Mouse (Mus musculus) gastrocnemius, postnatal 14 days (tissue): ENCODE measurements around the gene Gm11127. TPM values are rescaled to one million over a fixed set of nuclear protein-coding genes. Genes with fewer than 3 reads are reported as not detected.
A peak's percentile ranks its signal among the peaks of the same experiment; 100 is the strongest.
"Not testable (repeated sequence)": the region's sequence is repeated elsewhere in the genome, so short reads cannot be mapped to it uniquely, and the experiment has no call there.

Source experiments
- DNase-seq: peaks from one replicate; pipeline ENCODE4 v3.0.0; 2021; ENCODE audit warnings: mixed read lengths
- intact Hi-C: fragments of 180-260 bp; cut with DNase I; formaldehyde crosslinking; loops from one replicate; pipeline ENCODE4 v1.15.1; 2025; ENCODE audit warnings: low total_unique reads
- long read RNA-seq, 2 experiments: library from polyadenylated mRNA; stranded (forward); transcript quantifications; one replicate each; pipeline ENCODE4 v2.0.0; 2021
- total RNA-seq, 2 experiments: library from RNA; stranded (reverse); gene quantifications; 2 replicates each; pipeline ENCODE4 v1.2.3; 2021

Gene Gm11127
- total RNA-seq, result 1 to 10 TPM in 1 of 2 experiments, under 1 TPM in 1; 0.92 to 1.0 TPM
- long read RNA-seq, experiment 1, result 0 reads
- long read RNA-seq, experiment 2, result 0 reads

GRCm38 (mm10) chr17:36058362-36058761 lies at the start of gene Gm11127:
Gene Gm11127, minus strand, starts transcription at chr17:36058371.
- intact Hi-C loops, result not testable (repeated sequence)

GRCm38 (mm10) chr17:36102091-36102490 lies 43.9 kb upstream of the Gm11127 start:
- intact Hi-C loops, DNase-seq: not testable (repeated sequence)

More at GRCm38 (mm10) chr17:36058362-36058761, at the start of gene Gm11127:
- not testable (repeated sequence) for DNase-seq

- intact Hi-C loops, result not testable (repeated sequence)
Measured at GRCm38 (mm10) chr17:36099603-36100002, 41.4 kb upstream of the Gm11127 start.

GRCm38 (mm10) chr17:36093936-36094335 lies 35.8 kb upstream of the Gm11127 start:
- intact Hi-C loops, result no loop called here
- no peak for DNase-seq

More at GRCm38 (mm10) chr17:36099603-36100002, 41.4 kb upstream of the Gm11127 start:
- DNase-seq, result not testable (repeated sequence)

GRCm38 (mm10) chr17:36092520-36092919 lies 34.3 kb upstream of the Gm11127 start:
- DNase-seq, result not testable (repeated sequence)

GRCm38 (mm10) chr17:36091933-36092332 lies 33.8 kb upstream of the Gm11127 start:
- intact Hi-C loops, DNase-seq: not testable (repeated sequence)

More at GRCm38 (mm10) chr17:36092520-36092919, 34.3 kb upstream of the Gm11127 start:
- intact Hi-C loops, result not testable (repeated sequence)

GRCm38 (mm10) chr17:36085976-36086375 lies 27.8 kb upstream of the Gm11127 start:
- intact Hi-C loops, DNase-seq: not testable (repeated sequence)

- DNase-seq, result no peak
- intact Hi-C loops, result no loop called here
Measured at GRCm38 (mm10) chr17:36083870-36084451, 25.8 kb upstream of the Gm11127 start.

- no peak for DNase-seq
- intact Hi-C loops, result no loop called here
Measured at GRCm38 (mm10) chr17:36083266-36083869, 25.2 kb upstream of the Gm11127 start.

GRCm38 (mm10) chr17:36082519-36083232 lies 24.5 kb upstream of the Gm11127 start:
- intact Hi-C loops, DNase-seq: not testable (repeated sequence)

GRCm38 (mm10) chr17:36081901-36082300 lies 23.7 kb upstream of the Gm11127 start:
- DNase-seq, intact Hi-C loops: not testable (repeated sequence)

- intact Hi-C loops, result loop anchor here (10.0 kb wide), 2 partner anchors 74 to 134 kb away; partner anchors contain the start of gene H2-T3
- peak; percentile 85 for DNase-seq
Measured at GRCm38 (mm10) chr17:36060829-36061228, 2.7 kb upstream of the Gm11127 start.

GRCm38 (mm10) chr17:36057927-36058326 lies 244 bp downstream of the Gm11127 start:
- DNase-seq, intact Hi-C loops: not testable (repeated sequence)

- DNase-seq, result no peak
- intact Hi-C loops, result no loop called here
Measured at GRCm38 (mm10) chr17:36043286-36043685, 14.9 kb downstream of the Gm11127 start.

- intact Hi-C loops, result not testable (repeated sequence)
- DNase-seq, result peak; percentile 41
Measured at GRCm38 (mm10) chr17:36042610-36043169, 15.5 kb downstream of the Gm11127 start, which contains the start of the genes H2-T22 and Gm6034. Gene H2-T22, minus strand, starts transcription at chr17:36042747. Gene Gm6034, plus strand, starts transcription at chr17:36042961.

GRCm38 (mm10) chr17:36042055-36042454 lies 16.1 kb downstream of the Gm11127 start:
- intact Hi-C loops, result not testable (repeated sequence)

GRCm38 (mm10) chr17:36040604-36041003 lies 17.6 kb downstream of the Gm11127 start:
- DNase-seq, intact Hi-C loops: not testable (repeated sequence)

More at GRCm38 (mm10) chr17:36042055-36042454, 16.1 kb downstream of the Gm11127 start:
- not testable (repeated sequence) for DNase-seq

- DNase-seq, intact Hi-C loops: not testable (repeated sequence)
Measured at GRCm38 (mm10) chr17:36036126-36036525, 22.0 kb downstream of the Gm11127 start.

GRCm38 (mm10) chr17:36035010-36035638 lies 23.0 kb downstream of the Gm11127 start:
- DNase-seq, result peak; percentile 46
- intact Hi-C loops, result loop anchor here (2.0 kb wide), 1 partner anchor 38 kb away; no protein-coding TSS in a partner anchor
